Mouse (Mus musculus) olfactory bulb, adult 2 months (tissue): Measurements from ENCODE around the gene Arap1.

ENCODE experiments used
- CTCF ChIP-seq: fragments of 200-500 bp; IDR thresholded peaks from 2 replicates; pipeline ENCODE4 v1.5.1; 2012; ENCODE audit warnings: low read depth, mild to moderate bottlenecking, low read length, moderate library complexity; ENCODE audit not compliant: insufficient read depth
- POLR2A ChIP-seq: fragments of 200-500 bp; IDR thresholded peaks from 2 replicates; pipeline ENCODE4 v1.6.1; 2012; ENCODE audit warnings: mild to moderate bottlenecking, low read depth, low read length, moderate library complexity; ENCODE audit not compliant: insufficient read depth

DNA sequence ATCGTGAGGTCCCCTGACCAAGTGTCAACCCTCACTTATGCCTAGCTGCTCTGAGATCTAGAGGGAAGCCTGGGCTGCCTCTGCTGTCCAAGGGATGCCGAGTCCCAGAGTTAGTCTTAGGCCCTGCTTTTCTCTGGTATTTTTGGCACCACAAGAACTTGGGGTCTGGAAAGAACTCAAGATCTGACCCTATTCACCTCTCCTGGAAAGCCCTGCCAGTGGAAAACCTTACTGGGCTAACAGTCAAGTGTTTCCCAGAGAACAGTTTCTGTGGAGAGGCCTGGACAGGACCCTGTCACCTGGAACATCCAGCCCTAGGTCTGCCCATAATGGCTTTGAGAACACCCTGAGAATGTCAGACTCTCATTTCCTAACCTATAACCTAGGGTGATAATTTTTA is 876 bp upstream of the Arap1 start:
- TF ChIP-seq CTCF (no peak), POLR2A (no peak)
